Mouse (Mus musculus): ENCODE measurements around the gene Msx1. TPM values are rescaled to one million over a fixed set of nuclear protein-coding genes. Genes with fewer than 3 reads are reported as not detected.
"Not testable (repeated sequence)": the region's sequence is repeated elsewhere in the genome, so short reads cannot be mapped to it uniquely, and the experiment has no call there.

The Msx1 gene
- polyA plus RNA-seq, 1 experiment from 2014 or later, result 0.89 TPM

GRCm38 (mm10) chr5:37832766-37833165, 8.4 kb upstream of the Msx1 start:
- TF ChIP-seq CTCF (IDR thresholded peaks at IDR 0.05; ENCODE audit: low read depth), result no peak
- 10% methylated on average over 6 of the region's 6 CpGs for WGBS
- Histone ChIP-seq H3K9me3 (ENCODE audit: control insufficient read depth) (0 out of 2 replicates have a peak, but pooled peaks cover 3% of the 10 kb centered on the region), H3K4me1 (replicated peaks; ENCODE audit: control insufficient read depth, insufficient read depth, low read length) (no peaks in the 10 kb centered on the region), H3K27ac (ENCODE audit: low read depth, low read length) (no peak overlapping the region), H3K9ac (ENCODE audit: low read depth, low read length) (no peak overlapping the region), H3K36me3 (ENCODE audit: control insufficient read depth, insufficient read depth) (no peaks in the 10 kb centered on the region), H3K4me3 (ENCODE audit: low read depth, low read length) (no peak overlapping the region), H3K27me3 (replicated peaks; ENCODE audit: control insufficient read depth, insufficient read depth, low read length) (peaks cover 71% of the 10 kb centered on the region), H3K4me2 (replicated peaks; ENCODE audit: low read depth) (no peak overlapping the region)
- ATAC-seq, result no peak

GRCm38 (mm10) chr5:37832031-37832430, 7.6 kb upstream of the Msx1 start:
- Histone ChIP-seq H3K9ac (ENCODE audit: low read depth, low read length) (no peak overlapping the region), H3K4me1 (replicated peaks; ENCODE audit: control insufficient read depth, insufficient read depth, low read length) (no peaks in the 10 kb centered on the region), H3K27me3 (replicated peaks; ENCODE audit: control insufficient read depth, insufficient read depth, low read length) (peaks cover 78% of the 10 kb centered on the region), H3K9me3 (ENCODE audit: control insufficient read depth) (0 out of 2 replicates have a peak, but pooled peaks cover 3% of the 10 kb centered on the region), H3K4me3 (ENCODE audit: low read depth, low read length) (no peak overlapping the region), H3K27ac (ENCODE audit: low read depth, low read length) (no peak overlapping the region), H3K36me3 (ENCODE audit: control insufficient read depth, insufficient read depth) (no peaks in the 10 kb centered on the region), H3K4me2 (replicated peaks; ENCODE audit: low read depth) (no peak overlapping the region)
- TF ChIP-seq CTCF (IDR thresholded peaks at IDR 0.05; ENCODE audit: low read depth), result no peak
- WGBS, result 7% methylated on average over 13 of the region's 13 CpGs
- no peak for ATAC-seq

- WGBS, result 10% methylated on average over 6 of the region's 7 CpGs
- H3K9me3 ChIP-seq (ENCODE audit: control insufficient read depth); H3K27ac ChIP-seq (ENCODE audit: low read depth, low read length); H3K9ac ChIP-seq (ENCODE audit: low read depth, low read length); ATAC-seq; H3K4me2 ChIP-seq (replicated peaks; ENCODE audit: low read depth); H3K4me3 ChIP-seq (ENCODE audit: low read depth, low read length); H3K36me3 ChIP-seq (ENCODE audit: control insufficient read depth, insufficient read depth); H3K4me1 ChIP-seq (replicated peaks; ENCODE audit: control insufficient read depth, insufficient read depth, low read length): not testable (repeated sequence)
- H3K27me3 ChIP-seq (replicated peaks; ENCODE audit: control insufficient read depth, insufficient read depth, low read length), result peaks cover 94% of the 10 kb centered on the region
These were observed 6.1 kb upstream of the Msx1 start for GRCm38 (mm10) chr5:37830436-37830835.

DNA sequence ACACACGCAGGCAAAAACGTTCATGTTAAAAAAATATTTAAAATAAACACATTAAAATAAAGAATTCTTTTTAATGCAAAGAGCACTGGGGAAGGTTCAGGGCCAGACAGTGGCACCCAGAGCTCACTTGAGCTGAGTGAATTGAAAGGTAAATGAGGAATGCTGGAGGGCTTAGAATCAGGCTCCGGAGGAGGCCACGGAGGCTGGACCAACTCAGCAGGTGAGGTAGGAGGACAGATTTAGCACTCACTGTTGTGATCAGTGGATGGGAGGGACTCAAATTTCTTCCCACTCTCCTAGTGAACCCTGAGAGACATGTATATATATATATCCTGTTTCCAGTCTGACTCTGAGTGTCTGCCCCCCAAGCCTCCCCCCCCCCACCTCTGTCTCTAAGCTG, 5.5 kb upstream of the Msx1 start:
- no peak overlapping the region for H3K4me2 ChIP-seq (replicated peaks; ENCODE audit: low read depth)
- no peak overlapping the region for H3K9ac ChIP-seq (ENCODE audit: low read depth, low read length)
- H3K9me3 ChIP-seq (ENCODE audit: control insufficient read depth), result 0 out of 2 replicates have a peak, but pooled peaks cover 3% of the 10 kb centered on the region
- peaks cover 98% of the 10 kb centered on the region for H3K27me3 ChIP-seq (replicated peaks; ENCODE audit: control insufficient read depth, insufficient read depth, low read length)
- no peaks in the 10 kb centered on the region for H3K4me1 ChIP-seq (replicated peaks; ENCODE audit: control insufficient read depth, insufficient read depth, low read length)
- WGBS, result 6% methylated on average over 4 of the region's 4 CpGs
- H3K36me3 ChIP-seq (ENCODE audit: control insufficient read depth, insufficient read depth), result no peaks in the 10 kb centered on the region
- no peak for TF ChIP-seq CTCF (IDR thresholded peaks at IDR 0.05; ENCODE audit: low read depth)
- H3K4me3 ChIP-seq (ENCODE audit: low read depth, low read length), result no peak overlapping the region
- no peak overlapping the region for H3K27ac ChIP-seq (ENCODE audit: low read depth, low read length)
- ATAC-seq, result no peak

DNA sequence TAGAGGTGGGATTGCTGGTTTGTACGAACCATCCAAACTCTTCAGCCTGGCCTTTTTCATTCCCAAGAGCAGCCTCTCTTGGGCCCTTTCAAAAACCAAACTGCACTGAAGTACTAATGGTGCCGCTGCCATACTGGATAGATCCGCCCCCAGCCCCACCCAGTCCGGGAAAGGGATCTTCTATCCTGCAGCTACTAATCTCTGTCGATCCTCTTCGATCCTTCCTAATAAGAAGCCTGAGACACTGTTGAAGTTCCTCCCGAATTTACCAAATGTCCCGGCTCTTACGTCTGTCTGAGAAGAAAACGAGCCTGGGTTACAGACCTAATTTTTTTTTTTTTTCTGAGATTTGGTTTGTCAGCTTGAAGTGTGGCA, 4.9 kb upstream of the Msx1 start:
- 0 out of 2 replicates have a peak, but pooled peaks cover 3% of the 10 kb centered on the region for H3K9me3 ChIP-seq (ENCODE audit: control insufficient read depth)
- no peak overlapping the region for H3K4me2 ChIP-seq (replicated peaks; ENCODE audit: low read depth)
- no peak for ATAC-seq
- H3K27ac ChIP-seq (ENCODE audit: low read depth, low read length), result no peak overlapping the region
- no peaks in the 10 kb centered on the region for H3K36me3 ChIP-seq (ENCODE audit: control insufficient read depth, insufficient read depth)
- 5% methylated on average over 10 of the region's 10 CpGs for WGBS
- peaks cover 98% of the 10 kb centered on the region for H3K27me3 ChIP-seq (replicated peaks; ENCODE audit: control insufficient read depth, insufficient read depth, low read length)
- H3K4me1 ChIP-seq (replicated peaks; ENCODE audit: control insufficient read depth, insufficient read depth, low read length), result no peaks in the 10 kb centered on the region
- H3K9ac ChIP-seq (ENCODE audit: low read depth, low read length), result no peak overlapping the region
- TF ChIP-seq CTCF (IDR thresholded peaks at IDR 0.05; ENCODE audit: low read depth), result no peak
- H3K4me3 ChIP-seq (ENCODE audit: low read depth, low read length), result no peak overlapping the region

GRCm38 (mm10) chr5:37828591-37829295, 4.4 kb upstream of the Msx1 start:
- TF ChIP-seq CTCF (IDR thresholded peaks at IDR 0.05; ENCODE audit: low read depth), result no peak
- no peak overlapping the region for H3K4me3 ChIP-seq (ENCODE audit: low read depth, low read length)
- no peak for ATAC-seq
- H3K36me3 ChIP-seq (ENCODE audit: control insufficient read depth, insufficient read depth), result no peaks in the 10 kb centered on the region
- peaks cover 5% of the 10 kb centered on the region; the same call in 1 of the 2 replicates for H3K4me1 ChIP-seq (replicated peaks; ENCODE audit: control insufficient read depth, insufficient read depth, low read length)
- 0 out of 2 replicates have a peak, but pooled peaks cover 3% of the 10 kb centered on the region for H3K9me3 ChIP-seq (ENCODE audit: control insufficient read depth)
- WGBS, result 1% methylated on average over 35 of the region's 35 CpGs
- H3K9ac ChIP-seq (ENCODE audit: low read depth, low read length), result no peak overlapping the region
- H3K27ac ChIP-seq (ENCODE audit: low read depth, low read length), result no peak overlapping the region
- H3K27me3 ChIP-seq (replicated peaks; ENCODE audit: control insufficient read depth, insufficient read depth, low read length), result peaks cover 98% of the 10 kb centered on the region
- H3K4me2 ChIP-seq (replicated peaks; ENCODE audit: low read depth), result no peak overlapping the region

All from intestine, postnatal 0 days (tissue).